Mouse (Mus musculus) brain, embryonic 14.5 days (tissue): ENCODE results near the gene Gsdma.

Experiments
- CTCF ChIP-seq: fragments of 200-500 bp; IDR thresholded peaks from 2 replicates; pipeline ENCODE4 v1.5.1; 2012; ENCODE audit warnings: inconsistent platforms, mild to moderate bottlenecking, moderate library complexity, borderline replicate concordance; ENCODE audit not compliant: insufficient read depth, insufficient read length; ENCODE audit errors: extremely low read depth
- POLR2A ChIP-seq: fragments of 200-500 bp; IDR thresholded peaks from 2 replicates; pipeline ENCODE4 v1.6.1; 2012; ENCODE audit warnings: mild to moderate bottlenecking, inconsistent platforms, borderline replicate concordance; ENCODE audit not compliant: poor library complexity, insufficient read depth, insufficient read length, severe bottlenecking; ENCODE audit errors: extremely low read depth

DNA sequence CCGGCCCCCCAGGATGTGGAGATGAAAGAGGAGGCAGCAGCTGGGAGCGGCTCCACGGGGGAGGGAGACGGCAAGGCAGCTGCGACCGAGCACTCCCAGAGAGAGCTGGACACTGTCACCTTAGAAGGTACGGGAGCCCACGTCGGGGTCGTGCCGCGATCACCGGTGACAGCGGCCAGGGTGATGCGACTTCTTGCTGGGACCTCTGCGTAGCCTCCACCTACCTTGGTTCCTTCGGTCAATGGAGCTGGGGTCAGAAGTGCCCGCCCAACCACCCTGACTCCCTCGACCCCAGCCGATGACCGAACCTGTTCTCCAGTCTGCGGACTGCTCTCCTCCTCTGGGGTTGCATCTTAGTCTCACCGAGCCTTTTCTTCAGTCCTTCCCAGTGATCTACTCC is 18.7 kb downstream of the Gsdma start:
- TF ChIP-seq CTCF (no peak), POLR2A (no peak)
